Mouse (Mus musculus): ENCODE measurements around the gene Klrb1f. TPM values are rescaled to one million over a fixed set of nuclear protein-coding genes. Genes with fewer than 3 reads are reported as not detected.
A peak's percentile ranks its signal among the peaks of the same experiment; 100 is the strongest.
"Not testable (repeated sequence)": the region's sequence is repeated elsewhere in the genome, so short reads cannot be mapped to it uniquely, and the experiment has no call there.

Klrb1f gene
- total RNA-seq, 2 experiments from 2014 or later, result not detected

GRCm38 (mm10) chr6:129042470-129042869 is 3.2 kb upstream of the Klrb1f start:
- intact Hi-C loops (cut with DNase I), result no loop called here
- no peak for DNase-seq (ENCODE audit: low spot score in 2 of 2)

GRCm38 (mm10) chr6:129048381-129048780 is 2.7 kb downstream of the Klrb1f start:
- intact Hi-C loops (cut with DNase I), result no loop called here
- DNase-seq (ENCODE audit: low spot score in 2 of 2), result no peak

- intact Hi-C loops (cut with DNase I), result no loop called here
- peak in 1 of 2 experiments; percentile 19 for DNase-seq (ENCODE audit: low spot score in 2 of 2)
Observed at GRCm38 (mm10) chr6:129048857-129049473, 3.3 kb downstream of the Klrb1f start.

- intact Hi-C loops (cut with DNase I), result no loop called here
- no peak for DNase-seq (ENCODE audit: low spot score in 2 of 2)
Observed at GRCm38 (mm10) chr6:129049596-129050251, 4.0 kb downstream of the Klrb1f start.

GRCm38 (mm10) chr6:129051086-129051485 is 5.4 kb downstream of the Klrb1f start:
- intact Hi-C loops (cut with DNase I), result no loop called here
- no peak for DNase-seq (ENCODE audit: low spot score in 2 of 2)

- peak in 1 of 2 experiments; percentile 8 for DNase-seq (ENCODE audit: low spot score in 2 of 2)
- intact Hi-C loops (cut with DNase I), result no loop called here
Observed at GRCm38 (mm10) chr6:129051731-129052130, 6.0 kb downstream of the Klrb1f start.

GRCm38 (mm10) chr6:129056237-129056636 is 10.5 kb downstream of the Klrb1f start:
- no peak for DNase-seq (ENCODE audit: low spot score in 2 of 2)
- intact Hi-C loops (cut with DNase I), result no loop called here

- intact Hi-C loops (cut with DNase I), result no loop called here
- no peak for DNase-seq (ENCODE audit: low spot score in 2 of 2)
Observed at GRCm38 (mm10) chr6:129058013-129058412, 12.3 kb downstream of the Klrb1f start.

GRCm38 (mm10) chr6:129065407-129065806 is 19.7 kb downstream of the Klrb1f start:
- no peak for DNase-seq (ENCODE audit: low spot score in 2 of 2)
- intact Hi-C loops (cut with DNase I), result no loop called here

- no peak for DNase-seq (ENCODE audit: low spot score in 2 of 2)
- intact Hi-C loops (cut with DNase I), result loop anchor here (2.0 kb wide), 1 partner anchor 211 kb away; no protein-coding TSS in a partner anchor
Observed at GRCm38 (mm10) chr6:129065857-129066256, 20.2 kb downstream of the Klrb1f start.

GRCm38 (mm10) chr6:129066530-129066929 is 20.8 kb downstream of the Klrb1f start:
- DNase-seq (ENCODE audit: low spot score in 2 of 2), result no peak
- intact Hi-C loops (cut with DNase I), result loop anchor here (2.0 kb wide), 1 partner anchor 212 kb away; no protein-coding TSS in a partner anchor

- peak; percentile 60 to 75 for DNase-seq (ENCODE audit: low spot score in 2 of 2)
- intact Hi-C loops (cut with DNase I), result loop anchor here (2.0 kb wide), 1 partner anchor 212 kb away; no protein-coding TSS in a partner anchor
Observed at GRCm38 (mm10) chr6:129066986-129067385, 21.3 kb downstream of the Klrb1f start.

GRCm38 (mm10) chr6:129085098-129085497 is 39.4 kb downstream of the Klrb1f start:
- DNase-seq (ENCODE audit: low spot score in 2 of 2), result no peak
- intact Hi-C loops (cut with DNase I), result no loop called here

- intact Hi-C loops (cut with DNase I); DNase-seq (ENCODE audit: low spot score in 2 of 2): not testable (repeated sequence)
Observed at GRCm38 (mm10) chr6:129086031-129086430, 40.3 kb downstream of the Klrb1f start.

GRCm38 (mm10) chr6:129088161-129088560 is 42.5 kb downstream of the Klrb1f start:
- DNase-seq (ENCODE audit: low spot score in 2 of 2), result peak; percentile 46 to 52
- intact Hi-C loops (cut with DNase I), result no loop called here

- intact Hi-C loops (cut with DNase I), result not testable (repeated sequence)
Observed at GRCm38 (mm10) chr6:129088596-129088995, 42.9 kb downstream of the Klrb1f start.

GRCm38 (mm10) chr6:129095166-129095565 is 49.5 kb downstream of the Klrb1f start:
- DNase-seq (ENCODE audit: low spot score in 2 of 2), result peak in 1 of 2 experiments; percentile 9

More at GRCm38 (mm10) chr6:129088596-129088995, 42.9 kb downstream of the Klrb1f start:
- DNase-seq (ENCODE audit: low spot score in 2 of 2), result not testable (repeated sequence)

GRCm38 (mm10) chr6:129097929-129098328 is 52.2 kb downstream of the Klrb1f start:
- DNase-seq (ENCODE audit: low spot score in 2 of 2), result no peak
- intact Hi-C loops (cut with DNase I), result loop anchor here (10.0 kb wide), 1 partner anchor 267 kb away; no protein-coding TSS in a partner anchor

More at GRCm38 (mm10) chr6:129095166-129095565, 49.5 kb downstream of the Klrb1f start:
- intact Hi-C loops (cut with DNase I), result loop anchor here (10.0 kb wide), 1 partner anchor 270 kb away; no protein-coding TSS in a partner anchor

GRCm38 (mm10) chr6:129100794-129101193 is 55.1 kb downstream of the Klrb1f start, which contains the start of gene Clec2e:
Gene Clec2e (minus strand): TSS chr6:129100913.
- intact Hi-C loops (cut with DNase I); DNase-seq (ENCODE audit: low spot score in 2 of 2): not testable (repeated sequence)

- intact Hi-C loops (cut with DNase I), result no loop called here
- no peak for DNase-seq (ENCODE audit: low spot score in 2 of 2)
Observed at GRCm38 (mm10) chr6:129101604-129102003, 55.9 kb downstream of the Klrb1f start.
